Mouse (Mus musculus): ENCODE data around the gene Rara.
A peak's percentile ranks its signal among the peaks of the same experiment; 100 is the strongest.
"Not testable (repeated sequence)": the region's sequence is repeated elsewhere in the genome, so short reads cannot be mapped to it uniquely, and the experiment has no call there.

The Rara gene

DNA sequence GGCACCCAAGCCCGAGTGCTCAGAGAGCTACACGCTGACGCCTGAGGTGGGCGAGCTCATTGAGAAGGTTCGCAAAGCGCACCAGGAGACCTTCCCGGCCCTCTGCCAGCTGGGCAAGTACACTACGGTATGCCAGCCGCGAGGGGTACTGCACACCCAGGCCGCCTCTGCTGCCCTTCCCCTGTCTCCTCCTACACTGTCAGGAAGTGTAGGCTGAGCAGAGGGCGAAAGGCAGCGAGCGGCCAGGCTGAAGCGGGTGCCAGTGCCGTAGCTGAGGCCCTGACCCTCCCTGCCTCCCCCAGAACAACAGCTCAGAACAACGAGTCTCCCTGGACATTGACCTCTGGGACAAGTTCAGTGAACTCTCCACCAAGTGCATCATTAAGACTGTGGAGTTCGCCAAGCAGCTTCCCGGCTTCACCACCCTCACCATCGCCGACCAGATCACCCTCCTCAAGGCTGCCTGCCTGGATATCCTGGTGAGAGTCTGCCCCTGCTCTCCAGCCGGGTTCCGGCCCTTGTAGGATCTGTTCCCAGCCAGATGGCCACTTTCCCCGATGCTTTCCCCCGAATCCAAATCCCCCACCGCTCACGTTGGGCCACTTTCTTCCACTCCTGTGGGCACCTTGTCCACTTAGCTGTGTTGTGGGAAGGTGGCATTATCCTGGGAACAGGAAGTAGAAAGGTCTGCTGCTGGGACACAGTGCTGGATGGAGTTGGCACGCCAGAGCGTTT is 42.7 kb downstream of the Rara start:
- DNase-seq: no peak

GRCm38 (mm10) chr11:98971316-98972031 is 43.9 kb downstream of the Rara start:
- DNase-seq: peak; percentile 80

DNA sequence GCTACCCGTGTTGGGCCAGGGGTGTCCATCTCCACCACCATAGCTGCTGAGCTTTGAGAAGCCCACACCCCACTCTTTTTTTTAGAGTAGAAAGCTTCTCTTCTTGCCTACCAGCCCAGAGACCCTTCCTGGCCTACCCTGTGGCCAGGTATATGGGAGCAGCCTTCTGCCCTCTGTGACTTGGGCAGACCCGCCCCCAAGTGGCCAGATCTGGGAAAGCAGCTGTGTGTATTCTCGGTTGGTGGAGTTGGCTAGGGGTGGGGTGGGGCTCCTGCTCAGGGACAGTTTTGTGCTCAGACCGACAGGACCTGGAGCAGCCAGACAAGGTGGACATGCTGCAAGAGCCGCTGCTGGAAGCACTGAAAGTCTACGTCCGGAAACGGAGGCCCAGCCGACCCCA is 44.6 kb downstream of the Rara start:
- peak; percentile 92 for DNase-seq

DNA sequence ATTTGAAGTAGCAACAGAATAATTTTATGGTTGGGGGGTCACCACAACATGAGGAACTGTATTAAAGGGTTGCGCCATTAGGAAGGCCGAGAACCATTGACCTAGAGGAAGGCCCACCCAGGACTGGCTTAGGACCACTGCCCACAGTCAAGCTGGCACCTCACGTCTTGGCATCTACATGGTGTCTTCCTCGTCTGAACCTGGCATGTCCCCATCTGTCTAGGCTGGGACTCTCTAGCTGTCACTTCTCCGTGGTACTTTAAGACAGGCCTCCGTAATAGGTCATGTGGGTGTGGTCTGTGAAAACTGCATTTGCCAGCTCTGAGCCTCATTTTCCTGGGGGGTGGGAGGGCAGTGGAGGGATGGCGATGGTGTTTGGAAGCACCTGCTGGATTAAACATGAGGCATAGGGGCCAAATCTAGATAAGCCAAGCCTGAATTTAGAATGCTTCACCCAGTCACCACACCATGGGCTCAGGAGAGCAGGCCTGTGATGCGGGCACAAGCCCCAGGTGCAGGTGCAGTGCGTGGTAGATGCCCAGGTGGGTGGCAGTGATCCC is 45.3 kb downstream of the Rara start:
- no peak for DNase-seq

DNA sequence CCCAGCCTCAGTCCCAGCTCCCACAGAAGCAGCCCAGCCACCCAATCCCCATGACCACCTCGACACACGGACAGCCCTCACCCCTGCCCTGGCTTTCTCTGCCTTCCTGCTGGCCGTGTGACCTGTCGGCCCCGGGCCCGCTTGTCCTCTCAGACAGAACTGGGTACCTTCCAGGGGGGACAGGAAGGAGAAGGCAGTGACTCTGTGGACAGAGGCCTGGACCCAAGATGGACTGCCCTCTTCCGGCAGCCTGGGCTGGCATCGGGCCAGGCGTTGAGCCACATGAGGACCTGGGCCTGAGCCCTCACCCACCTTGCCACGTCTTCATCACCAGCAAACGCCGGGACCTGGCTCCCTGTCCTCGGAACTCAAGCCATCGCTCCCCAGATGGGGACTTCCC is 46.0 kb downstream of the Rara start:
- DNase-seq: no peak

DNA sequence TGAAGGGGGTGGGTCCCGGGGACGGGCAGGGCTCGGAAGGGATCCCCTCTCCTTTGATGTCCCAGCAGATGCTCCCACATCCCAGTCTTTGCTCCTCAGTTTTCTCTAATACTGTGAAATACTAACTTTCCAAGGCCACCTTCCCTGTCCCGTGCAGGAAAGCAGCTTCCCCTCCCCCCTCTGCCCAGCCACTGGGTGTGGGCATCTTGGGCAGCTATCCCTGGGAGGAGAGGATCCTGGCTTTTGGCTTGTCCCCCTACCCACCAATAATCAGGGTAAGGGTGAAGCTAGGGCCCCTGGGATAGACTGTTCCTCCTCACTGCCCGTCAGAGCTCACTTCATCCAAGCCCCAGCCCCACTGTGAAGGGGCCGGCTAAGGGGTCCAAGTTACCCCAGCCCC is 46.6 kb downstream of the Rara start:
- DNase-seq: no peak

DNA sequence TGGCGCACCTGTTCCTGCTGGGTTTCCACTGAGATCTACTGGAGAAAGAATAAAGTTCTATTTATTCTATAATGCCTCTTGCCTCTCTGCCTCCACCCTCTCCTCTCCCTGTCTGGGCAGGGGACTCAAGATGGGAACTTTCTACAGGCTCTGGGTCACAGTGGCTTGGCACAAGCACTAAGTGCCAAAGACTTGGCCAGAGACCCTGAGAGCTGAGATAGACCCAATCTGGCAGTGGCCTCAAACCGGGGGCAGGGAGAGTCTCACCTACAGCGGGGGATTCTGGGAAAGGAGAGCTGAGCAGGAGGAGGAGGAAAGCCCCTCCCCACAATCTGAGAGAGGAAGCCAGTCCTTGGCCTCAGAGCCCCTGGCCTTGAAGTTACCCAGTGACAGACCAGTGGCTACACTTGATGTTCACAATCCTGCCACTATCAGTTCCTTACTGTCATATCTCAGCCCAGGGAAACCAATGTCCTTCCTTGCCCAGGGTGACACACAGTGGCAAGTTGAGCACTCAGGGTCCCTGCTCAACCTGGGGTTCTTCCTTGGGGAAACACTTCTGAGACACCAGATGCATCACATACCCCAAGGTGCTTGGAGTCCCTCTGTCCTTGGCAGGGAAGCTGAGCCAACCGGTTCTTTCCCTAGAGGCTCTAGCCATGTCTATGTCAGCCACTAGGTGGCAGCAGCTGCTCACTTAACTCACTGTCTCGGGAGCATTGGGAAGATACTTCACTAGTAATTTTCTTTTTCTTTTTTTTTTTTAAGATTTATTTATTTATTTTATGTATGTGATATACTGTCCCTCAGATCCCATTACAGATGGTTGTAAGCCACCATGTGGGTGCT is 47.5 kb downstream of the Rara start:
- DNase-seq: peak; percentile 86

GRCm38 (mm10) chr11:98978526-98979148 is 51.0 kb downstream of the Rara start:
- DNase-seq: no peak

- no peak for DNase-seq
Observed at GRCm38 (mm10) chr11:98979356-98979755, 51.7 kb downstream of the Rara start.

- no peak for DNase-seq
Observed at GRCm38 (mm10) chr11:98981289-98981996, 53.8 kb downstream of the Rara start.

DNA sequence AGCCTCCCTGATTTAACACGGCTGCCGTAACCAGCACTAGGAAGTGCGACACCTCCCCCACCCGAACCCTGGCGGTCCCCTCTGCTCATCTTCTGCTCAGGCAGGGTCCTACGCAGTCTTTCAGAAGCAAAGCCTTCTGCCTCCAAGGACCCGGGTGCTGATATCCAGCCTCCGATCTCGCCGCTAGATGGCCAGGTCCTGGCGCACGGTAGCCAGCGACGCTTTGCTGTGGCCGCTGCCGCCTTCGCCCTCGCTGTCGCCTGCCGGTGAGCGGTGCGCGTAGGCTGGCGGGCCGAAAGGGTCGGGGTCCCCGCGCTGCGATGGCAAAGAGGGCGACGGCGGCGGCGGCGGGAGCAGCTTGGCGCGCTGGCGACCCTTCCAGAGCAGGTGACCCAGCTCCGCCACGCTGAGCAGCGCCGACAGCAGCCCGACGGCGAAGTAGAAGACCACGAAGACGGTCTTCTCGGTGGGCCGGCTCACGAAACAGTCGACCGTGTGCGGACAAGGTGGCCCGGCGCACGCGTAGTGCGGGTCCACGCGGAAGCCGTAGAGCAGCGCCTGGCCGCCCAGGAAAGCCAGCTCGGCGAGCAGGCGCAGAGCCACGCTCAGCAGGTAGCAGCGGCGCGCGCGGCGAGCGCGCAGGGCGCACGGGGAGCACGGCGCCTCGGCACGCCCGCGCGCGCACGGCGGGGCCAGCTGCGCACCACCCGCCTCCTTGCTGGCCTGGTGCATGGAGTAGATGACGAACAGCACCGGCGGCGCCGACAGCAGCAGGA is 54.6 kb downstream of the Rara start:
- peak; percentile 79 for DNase-seq

GRCm38 (mm10) chr11:98982773-98983133 is 55.1 kb downstream of the Rara start, which contains the start of gene Gjd3:
Gene Gjd3 (minus strand): TSS chr11:98983016.
- peak; percentile 27 for DNase-seq

DNA sequence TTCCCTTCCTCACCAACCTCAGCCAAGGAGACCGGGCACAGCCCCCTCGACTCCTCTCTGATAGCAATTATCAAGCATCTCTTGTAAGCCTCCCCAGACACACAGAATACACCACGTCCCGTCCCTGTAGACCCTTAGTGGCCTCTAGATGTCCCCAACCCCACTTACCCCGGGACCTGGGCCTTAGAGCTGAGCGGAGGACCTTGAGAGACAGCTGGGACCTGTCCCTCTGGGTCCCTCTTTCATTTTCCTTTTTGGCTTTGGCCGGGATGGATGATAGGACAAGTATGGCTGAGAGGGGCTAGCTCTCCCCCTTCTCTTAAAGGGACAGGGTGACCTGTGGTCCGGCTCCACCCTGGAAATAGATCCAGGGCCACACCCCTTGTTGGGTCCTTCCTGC is 55.9 kb downstream of the Rara start:
- DNase-seq: peak; percentile 11

DNA sequence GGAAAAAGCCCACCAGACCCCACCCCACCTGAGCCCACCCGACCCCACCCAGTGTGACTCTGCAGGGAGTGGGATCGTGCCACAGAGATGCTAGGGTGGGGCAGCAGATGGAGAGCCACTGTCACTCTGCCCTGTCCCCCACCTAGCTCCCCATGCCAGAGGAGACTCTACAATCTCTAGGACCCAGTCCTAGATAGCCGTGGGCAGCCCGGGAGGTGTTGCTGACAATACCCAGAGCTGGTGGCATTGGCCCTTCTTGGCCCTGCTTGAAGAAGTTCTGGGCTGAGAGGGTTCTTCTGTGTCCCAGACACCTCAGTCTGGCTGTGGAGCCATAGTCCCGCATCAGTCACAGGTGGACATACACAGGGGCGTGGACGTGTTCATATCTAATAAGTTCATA is 57.9 kb downstream of the Rara start:
- no peak for DNase-seq

DNA sequence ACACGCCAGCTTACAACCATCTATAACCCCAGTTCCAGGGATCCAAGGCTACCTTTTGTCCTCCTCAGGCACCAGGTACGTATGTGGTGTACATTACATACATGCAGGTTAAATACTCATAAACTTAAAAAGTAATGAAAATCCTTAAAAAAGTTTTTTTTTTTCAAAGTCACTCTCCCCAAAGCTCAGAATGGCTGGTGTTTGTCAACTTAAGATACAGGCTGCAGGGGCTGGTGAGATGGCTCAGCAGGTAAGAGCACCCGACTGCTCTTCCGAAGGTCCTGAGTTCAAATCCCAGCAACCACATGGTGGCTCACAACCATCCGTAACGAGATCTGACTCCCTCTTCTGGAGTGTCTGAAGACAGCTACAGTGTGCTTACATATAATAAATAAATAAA is 60.6 kb downstream of the Rara start:
- not testable (repeated sequence) for DNase-seq

DNA sequence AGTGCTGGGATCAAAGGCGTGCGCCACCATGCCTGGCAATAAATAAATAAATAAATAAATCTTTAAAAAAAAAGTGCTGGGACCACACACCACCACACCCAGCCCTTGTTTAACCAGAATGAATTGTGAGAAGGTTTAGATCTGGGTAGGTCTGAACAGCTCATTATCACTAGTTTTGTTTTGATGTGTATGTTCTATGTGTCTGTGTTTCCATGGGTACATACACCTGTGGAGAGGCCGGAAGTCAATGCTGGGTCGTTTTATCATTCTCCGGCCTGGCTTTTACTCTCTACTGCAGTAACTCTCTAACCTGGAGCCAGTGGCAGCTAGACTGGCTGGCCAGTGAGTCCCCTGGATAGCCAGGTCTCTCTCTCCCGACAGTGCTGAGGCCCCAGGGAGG is 63.2 kb downstream of the Rara start:
- no peak for DNase-seq

DNA sequence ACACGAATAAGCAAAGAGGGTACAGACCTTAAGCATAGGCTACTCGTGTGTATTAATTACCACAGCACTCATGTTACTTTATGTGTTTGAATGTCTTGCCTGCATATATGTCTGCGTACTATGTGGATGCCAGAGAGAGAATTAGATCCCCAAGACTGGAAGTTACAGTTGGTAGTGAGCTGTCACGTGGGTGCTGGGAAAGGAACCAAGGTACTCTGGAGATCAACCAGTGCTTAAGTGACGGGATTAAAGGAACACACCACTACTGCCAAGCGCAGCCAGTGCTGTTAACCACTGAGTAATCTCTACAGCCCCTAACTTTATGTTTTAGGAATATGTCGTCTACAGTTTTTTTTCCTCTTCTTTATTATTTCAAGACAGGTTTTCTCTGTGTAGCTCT is 68.4 kb downstream of the Rara start:
- DNase-seq: no peak

DNA sequence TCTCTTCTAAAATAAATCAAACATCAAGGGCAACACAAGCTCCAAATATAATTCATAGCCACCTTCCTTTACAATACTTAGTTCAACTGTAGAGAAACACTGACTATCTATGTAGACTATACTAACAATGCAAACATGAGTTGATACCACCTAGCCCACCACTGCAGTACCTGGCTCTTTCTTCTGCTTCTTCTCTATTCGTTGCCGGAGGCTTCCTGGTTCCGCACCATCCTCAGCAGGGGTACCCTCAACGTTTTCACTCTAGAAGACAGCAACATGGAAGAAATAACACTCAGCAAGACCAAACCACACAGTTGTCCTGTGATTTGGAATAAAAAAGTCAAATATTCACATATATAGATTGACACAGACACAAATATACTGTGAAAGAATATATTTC is 70.0 kb downstream of the Rara start:
- no peak for DNase-seq

- DNase-seq: no peak
Observed at GRCm38 (mm10) chr11:98998776-98999175, 71.2 kb downstream of the Rara start.

DNA sequence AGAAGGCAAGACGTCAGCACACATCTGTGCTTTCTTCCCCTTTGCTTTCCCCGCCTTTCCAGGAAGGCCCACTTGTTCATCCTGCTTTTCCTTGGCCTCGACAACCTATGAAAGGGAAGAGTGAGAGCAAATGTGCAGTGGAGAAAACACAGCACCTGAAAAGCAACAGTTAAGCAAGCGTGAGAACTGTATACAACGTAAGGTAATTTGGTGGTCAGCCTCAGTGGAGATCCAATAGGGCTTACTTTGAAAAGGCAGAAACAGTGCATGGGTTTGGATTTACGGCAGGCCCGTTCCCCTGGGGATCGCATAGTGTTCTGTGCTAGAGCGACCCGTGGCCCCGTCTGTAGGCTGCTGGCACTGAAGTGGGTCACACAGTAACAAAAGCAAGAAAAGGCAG is 71.6 kb downstream of the Rara start:
- no peak for DNase-seq

DNA sequence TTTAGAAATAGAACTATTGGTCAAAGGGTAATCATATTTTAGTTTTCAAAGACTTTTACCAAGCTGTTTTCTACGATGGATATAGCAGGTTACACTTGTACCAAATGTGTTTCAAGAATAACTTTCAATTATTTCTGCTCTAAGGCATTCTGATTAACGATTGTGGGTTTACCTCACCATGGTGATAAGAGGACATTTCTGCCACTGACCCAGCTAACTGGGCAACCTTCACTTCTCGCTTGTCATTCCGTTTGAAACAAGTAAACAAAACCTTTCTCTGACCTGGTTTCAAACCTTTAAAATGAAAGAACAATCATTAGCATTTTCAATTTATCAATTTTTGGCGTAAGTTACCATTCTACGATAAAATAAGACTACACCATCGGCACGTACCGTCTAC is 79.2 kb downstream of the Rara start:
- DNase-seq: no peak

Data from lung, postnatal 10 days (tissue).